Mouse (Mus musculus): Measurements from ENCODE around the gene Nat9.

DNA sequence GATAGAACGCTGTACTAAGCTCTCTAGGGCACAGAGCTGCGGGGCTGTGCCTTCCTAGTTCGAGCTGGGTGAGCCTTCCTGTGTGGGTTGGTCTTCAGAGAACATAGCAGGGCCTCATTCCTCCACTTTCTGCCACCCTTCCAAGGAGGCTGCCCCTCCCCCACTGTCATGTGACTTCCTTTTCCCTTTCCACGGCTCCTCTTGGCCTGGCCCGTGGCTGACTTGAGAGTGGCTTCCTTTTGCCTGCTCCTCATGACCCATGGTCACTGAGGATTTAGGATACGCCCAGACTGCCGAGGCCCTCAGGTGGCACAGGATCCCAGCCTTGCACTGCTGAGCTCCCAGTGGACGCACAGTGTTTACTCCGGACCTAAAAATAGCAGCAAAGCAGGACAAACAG, 4.5 kb upstream of the Nat9 start:
- no peak for TF ChIP-seq TAL1 (IDR thresholded peaks at IDR 0.05; ENCODE audit: low read length)
- TF ChIP-seq GATA1 (IDR thresholded peaks at IDR 0.05; ENCODE audit: low read length) = no peak
